Mouse (Mus musculus) forebrain, postnatal 0 days (tissue): Measurements from ENCODE around the gene Mzf1. TPM values are rescaled to one million over a fixed set of nuclear protein-coding genes. Genes with fewer than 3 reads are reported as not detected.
A peak's percentile ranks its signal among the peaks of the same experiment; 100 is the strongest.

Experiments used
- ATAC-seq: fragments of 200-750 bp; cut with Nextera tagmentation; 2 replicates; pipeline ENCODE4 v1.8.0; 2017; ENCODE audit warnings: mild to moderate bottlenecking, moderate library complexity
- DNase-seq: peaks from one replicate; pipeline ENCODE4 v3.0.0-alpha.2; 2015
- H3K27ac ChIP-seq: fragments of 300-500 bp; sonication (generic); 2 replicates; pipeline ENCODE4 v1.5.1; 2014; ENCODE audit warnings: low read depth, mild to moderate bottlenecking, antibody characterized with exemption, low read length, moderate library complexity, mixed read lengths
- H3K27me3 ChIP-seq: fragments of 300-500 bp; sonication (generic); 2 replicates; pipeline ENCODE4 v1.6.1; 2014; ENCODE audit warnings: mild to moderate bottlenecking, low read length, mixed read lengths; ENCODE audit not compliant: insufficient read depth
- H3K36me3 ChIP-seq: fragments of 300-500 bp; sonication (generic); 2 replicates; pipeline ENCODE4 v1.6.1; 2014; ENCODE audit warnings: mild to moderate bottlenecking, moderate library complexity; ENCODE audit not compliant: insufficient read depth
- H3K4me1 ChIP-seq: fragments of 300-500 bp; sonication (generic); 2 replicates; pipeline ENCODE4 v1.6.1; 2014; ENCODE audit warnings: antibody characterized with exemption; ENCODE audit not compliant: insufficient read depth
- H3K4me2 ChIP-seq: fragments of 300-500 bp; sonication (generic); 2 replicates; pipeline ENCODE4 v1.6.1; 2014; ENCODE audit warnings: low read depth, mild to moderate bottlenecking, moderate library complexity
- H3K4me3 ChIP-seq: fragments of 300-500 bp; sonication (generic); 2 replicates; pipeline ENCODE4 v1.5.1; 2014; ENCODE audit warnings: low read depth, low read length, mixed read lengths
- H3K9ac ChIP-seq: fragments of 300-500 bp; sonication (generic); 2 replicates; pipeline ENCODE4 v1.6.1; 2014; ENCODE audit warnings: mild to moderate bottlenecking
- H3K9me3 ChIP-seq: fragments of 300-500 bp; sonication (generic); 2 replicates; pipeline ENCODE4 v1.6.1; 2016; ENCODE audit warnings: low read length
- CTCF ChIP-seq: sonication (generic); IDR thresholded peaks from 2 replicates; pipeline ENCODE4 v1.5.1; 2016; ENCODE audit warnings: antibody characterized with exemption, control low read depth, low read depth
- WGBS: fragments of 180-500 bp; shearing (Covaris S2); extraction: QIAGEN DNeasy Blood & Tissue Kit; methylation state at CpG from one replicate; pipeline ENCODE4 v1.1.7; 2014; 5-methylcytosine and 5-hydroxymethylcytosine counted together
- polyA plus RNA-seq: library from polyadenylated mRNA; unstranded; fragments of >200 nt; fragmentation: Nextera tagmentation; extraction: Ambion mirVana; gene quantifications from 2 replicates; pipeline ENCODE4 v1.2.1, GENCODE M21; 2015
- total RNA-seq: library from RNA; depleted of rRNA; stranded (reverse); fragments of >200 nt; gene quantifications from 2 replicates; pipeline ENCODE4 v1.2.3, GENCODE M21; 2014

The Mzf1 gene
- total and polyA plus RNA-seq, 2 experiments from 2014 or later = 12.9 to 15.1 TPM

- Histone ChIP-seq H3K4me2 (peak overlapping the region; percentile 90), H3K27ac (peak overlapping the region; percentile 64), H3K9ac (no peak overlapping the region), H3K27me3 (no peaks in the 10 kb centered on the region), H3K4me1 (peaks cover 21% of the 10 kb centered on the region), H3K36me3 (peaks cover 46% of the 10 kb centered on the region), H3K4me3 (no peak overlapping the region), H3K9me3 (no peaks in the 10 kb centered on the region)
- 81% methylated on average over 17 of the region's 17 CpGs for WGBS
- DNase-seq = no peak
- no peak for ATAC-seq
- no peak; the same call in 1 of the 2 replicates for TF ChIP-seq CTCF
Observed at GRCm38 (mm10) chr7:13035211-13035855, 19.2 kb downstream of the Mzf1 start.

- Histone ChIP-seq H3K4me3 (peak within 1 kb of the TSS; percentile 50), H3K27ac (peak within 1 kb of the TSS; percentile 91), H3K4me1 (peaks cover 21% of the 10 kb centered on the region), H3K9ac (peak within 1 kb of the TSS; percentile 76), H3K4me2 (peak within 1 kb of the TSS; percentile 90), H3K36me3 (peaks cover 55% of the 10 kb centered on the region), H3K9me3 (no peaks in the 10 kb centered on the region), H3K27me3 (no peaks in the 10 kb centered on the region)
- DNase-seq = peak; percentile 98
- TF ChIP-seq CTCF = no peak
- ATAC-seq = peak; percentile 81
- under 1% methylated on average over 45 of the region's 45 CpGs for WGBS
Observed at GRCm38 (mm10) chr7:13034148-13034977, 20.2 kb downstream of the Mzf1 start, which contains the start of gene Chmp2a. TSS of gene Chmp2a (minus strand) at chr7:13034807.

GRCm38 (mm10) chr7:13033451-13034147 lies 21.0 kb downstream of the Mzf1 start:
- 53% methylated on average over 13 of the region's 13 CpGs for WGBS
- peak overlapping the region; percentile 76 for H3K9ac ChIP-seq
- H3K4me2 ChIP-seq = peak overlapping the region; percentile 90
- H3K27ac ChIP-seq = peak overlapping the region; percentile 91
- H3K4me1 ChIP-seq = peaks cover 17% of the 10 kb centered on the region
- no peak for TF ChIP-seq CTCF
- peaks cover 63% of the 10 kb centered on the region for H3K36me3 ChIP-seq
- no peak for ATAC-seq
- peak overlapping the region; percentile 50 for H3K4me3 ChIP-seq
- no peaks in the 10 kb centered on the region for H3K9me3 ChIP-seq
- no peak for DNase-seq
- H3K27me3 ChIP-seq = no peaks in the 10 kb centered on the region

- Histone ChIP-seq H3K4me2 (no peak overlapping the region), H3K27ac (no peak overlapping the region), H3K9ac (no peak overlapping the region), H3K4me3 (no peak overlapping the region), H3K9me3 (no peaks in the 10 kb centered on the region), H3K36me3 (peaks cover 74% of the 10 kb centered on the region), H3K4me1 (peaks cover 17% of the 10 kb centered on the region), H3K27me3 (no peaks in the 10 kb centered on the region)
- no peak for TF ChIP-seq CTCF
- ATAC-seq = no peak
- WGBS = 93% methylated on average over 7 of the region's 7 CpGs
- DNase-seq = no peak
Observed at GRCm38 (mm10) chr7:13032541-13032940, 22.0 kb downstream of the Mzf1 start.

- H3K4me3 ChIP-seq = no peak overlapping the region
- H3K36me3 ChIP-seq = peaks cover 79% of the 10 kb centered on the region
- no peak overlapping the region for H3K9ac ChIP-seq
- no peaks in the 10 kb centered on the region for H3K9me3 ChIP-seq
- no peaks in the 10 kb centered on the region for H3K27me3 ChIP-seq
- H3K4me1 ChIP-seq = peaks cover 17% of the 10 kb centered on the region
- WGBS = 85% methylated on average over 2 of the region's 2 CpGs
- ATAC-seq (no peak), DNase-seq (no peak)
- no peak overlapping the region for H3K27ac ChIP-seq
- no peak for TF ChIP-seq CTCF
- H3K4me2 ChIP-seq = no peak overlapping the region
Observed at GRCm38 (mm10) chr7:13031983-13032382, 22.6 kb downstream of the Mzf1 start.

- no peak overlapping the region for H3K4me3 ChIP-seq
- WGBS = 67% methylated on average over 5 of the region's 5 CpGs
Observed at GRCm38 (mm10) chr7:13031069-13031468, 23.5 kb downstream of the Mzf1 start.

More at GRCm38 (mm10) chr7:13031069-13031468, 23.5 kb downstream of the Mzf1 start:
- H3K9ac ChIP-seq = no peak overlapping the region
- DNase-seq (no peak), ATAC-seq (no peak)
- H3K27ac ChIP-seq = no peak overlapping the region
- H3K4me1 ChIP-seq = peaks cover 10% of the 10 kb centered on the region; the same call in 1 of the 2 replicates
- no peak overlapping the region for H3K4me2 ChIP-seq
- H3K9me3 ChIP-seq = no peaks in the 10 kb centered on the region
- peaks cover 83% of the 10 kb centered on the region for H3K36me3 ChIP-seq
- H3K27me3 ChIP-seq = no peaks in the 10 kb centered on the region
- TF ChIP-seq CTCF = peak; percentile 57
